Mouse (Mus musculus) naive thymus-derived CD4-positive, alpha-beta T cell, adult 2 months (primary cell): ENCODE measurements around the gene Med12l.

ENCODE experiments used
- DNase-seq: peaks from one replicate; pipeline ENCODE4 v3.0.0-alpha.2; 2011; ENCODE audit warnings: low read depth

The Med12l gene

DNA sequence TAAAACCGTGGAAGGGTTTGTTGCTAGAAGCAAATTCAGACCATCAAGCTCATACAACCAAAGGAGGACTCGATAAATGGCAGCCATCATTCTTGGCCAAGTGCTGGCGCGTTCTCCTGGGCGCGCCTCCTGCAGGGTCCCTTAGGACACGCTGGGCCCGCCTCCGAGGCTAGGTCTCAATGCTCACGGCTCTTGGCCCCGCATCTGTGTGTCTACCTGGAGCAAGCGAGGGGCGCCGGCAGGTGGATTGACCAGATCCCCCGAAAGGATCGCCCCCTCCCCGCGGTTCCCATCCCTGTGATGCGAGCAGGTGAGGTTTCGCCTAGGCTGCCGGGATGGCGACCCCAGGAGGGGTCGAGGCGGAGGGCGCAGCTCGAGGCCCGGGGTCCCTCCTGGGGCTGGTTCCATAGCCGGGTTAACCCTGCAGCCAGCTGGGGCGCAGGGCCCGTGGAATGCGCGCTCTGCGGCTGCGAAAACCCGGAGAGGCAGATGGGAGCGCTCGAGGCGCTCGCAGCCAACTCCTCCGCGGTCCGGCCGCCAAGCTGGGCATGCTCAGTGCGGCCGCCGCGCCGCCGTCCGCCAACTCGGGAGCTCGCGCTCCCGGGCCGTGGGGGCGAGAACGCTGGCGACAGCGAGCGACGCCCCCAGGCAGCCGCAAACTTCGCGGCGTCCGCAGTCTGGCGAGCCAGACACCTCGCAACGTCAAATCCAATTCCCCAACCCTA is at the start of gene Med12l:
Gene Med12l (plus strand): TSS at position 555 of the 725 bp plus-strand sequence.
- no peak for DNase-seq

DNA sequence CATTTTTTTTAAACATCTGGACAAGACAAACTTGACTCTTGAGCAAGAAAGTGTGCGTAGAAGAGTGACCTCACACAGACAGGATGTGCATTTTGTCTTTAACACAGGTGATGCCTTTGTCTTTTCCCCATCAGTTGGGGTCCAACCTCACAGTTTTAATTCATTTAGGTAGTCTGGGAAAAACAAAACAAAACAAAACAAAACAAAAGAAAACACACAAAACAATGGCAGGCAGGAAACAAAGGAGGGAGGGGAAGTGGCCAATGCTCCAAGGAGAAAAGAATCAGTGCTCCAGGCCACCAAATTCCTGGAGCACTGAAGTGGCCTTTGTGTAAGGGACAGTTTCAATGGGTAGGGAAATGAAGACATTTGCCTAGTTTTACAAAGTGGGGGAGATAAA is 44.5 kb upstream of the Med12l start:
- DNase-seq: no peak

DNA sequence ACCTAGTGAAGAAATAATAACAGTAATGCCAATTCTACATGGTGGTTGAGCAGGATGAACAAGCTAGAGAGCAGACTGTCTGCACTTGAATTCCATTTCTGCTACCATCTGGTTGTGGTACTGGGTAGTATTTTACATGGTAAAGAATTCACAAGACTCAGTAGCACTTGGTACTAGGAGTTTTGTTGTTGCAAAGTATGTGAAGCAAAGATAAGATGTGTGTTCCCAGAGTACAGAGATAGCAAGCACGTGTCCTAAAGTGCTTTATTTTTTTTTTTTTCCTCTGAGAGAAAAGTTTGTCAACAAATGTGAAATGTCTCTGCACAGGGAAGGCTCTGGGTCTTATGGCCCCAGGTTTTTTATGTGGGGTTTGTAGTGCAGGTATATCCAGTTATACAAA is 28.2 kb upstream of the Med12l start:
- DNase-seq: no peak

DNA sequence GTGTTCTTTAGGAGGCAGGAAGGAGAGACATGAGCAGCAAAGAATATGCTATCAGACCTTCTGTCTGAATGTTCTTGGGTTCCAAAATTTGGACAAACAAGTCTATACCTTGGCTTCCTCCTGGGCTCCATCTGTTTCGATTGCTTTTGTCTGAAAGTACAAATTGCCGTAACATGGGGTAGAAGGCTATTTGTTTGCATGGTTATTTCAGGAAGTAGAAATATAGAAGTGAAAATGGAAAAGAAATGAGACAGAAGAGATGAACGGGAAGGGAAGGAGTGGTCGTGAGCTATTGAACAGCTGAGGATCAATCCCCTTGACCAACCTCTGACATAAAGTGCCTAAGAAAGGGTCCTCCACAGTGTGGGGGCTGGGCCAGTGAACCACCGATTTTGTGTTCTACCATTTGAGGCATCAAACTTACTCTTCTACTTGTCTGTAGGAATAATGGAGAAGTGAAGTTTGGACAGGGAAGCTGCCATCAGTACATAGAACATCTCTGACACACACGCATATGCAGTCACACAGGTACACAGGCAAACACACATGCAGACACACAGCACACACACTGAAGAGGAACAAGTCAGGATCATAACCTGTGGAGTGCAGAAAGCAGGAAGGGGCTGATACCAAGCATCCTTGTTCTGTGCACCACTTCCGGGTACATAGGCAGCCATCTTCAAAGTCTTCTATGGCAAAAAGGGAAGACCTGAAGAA is 27.6 kb upstream of the Med12l start:
- no peak for DNase-seq

GRCm38 (mm10) chr3:58980579-58980978 is 25.0 kb upstream of the Med12l start:
- no peak for DNase-seq

GRCm38 (mm10) chr3:58982896-58983837 is 22.5 kb upstream of the Med12l start:
- peak; percentile 70 for DNase-seq

- DNase-seq: no peak
Measured at GRCm38 (mm10) chr3:58983838-58984598, 21.6 kb upstream of the Med12l start.

DNA sequence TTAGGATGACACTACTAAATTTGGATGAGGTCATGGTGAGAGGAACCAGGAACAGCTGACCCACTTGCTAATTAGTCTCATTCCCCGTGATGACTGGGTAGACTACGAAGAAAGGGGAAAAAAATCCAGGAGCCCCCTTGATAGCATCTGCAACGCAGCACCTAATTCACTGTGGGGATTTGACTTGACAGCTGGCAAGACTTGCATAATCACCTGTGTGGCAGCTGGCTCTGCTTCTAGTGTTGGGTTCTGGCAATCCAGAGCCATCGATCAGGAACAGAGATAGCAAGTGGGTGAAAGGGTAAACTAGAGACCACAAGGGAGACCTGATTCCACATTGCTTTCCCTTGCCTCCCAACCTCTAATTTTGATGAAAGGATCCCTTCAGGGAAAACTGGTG is 19.8 kb upstream of the Med12l start:
- DNase-seq: no peak

GRCm38 (mm10) chr3:58989374-58989773 is 16.3 kb upstream of the Med12l start:
- no peak for DNase-seq

GRCm38 (mm10) chr3:58990556-58990955 is 15.1 kb upstream of the Med12l start:
- no peak for DNase-seq

GRCm38 (mm10) chr3:58992122-58992521 is 13.5 kb upstream of the Med12l start:
- DNase-seq: no peak

GRCm38 (mm10) chr3:58993619-58994018 is 12.0 kb upstream of the Med12l start:
- no peak for DNase-seq

GRCm38 (mm10) chr3:59003756-59004155 is 1.9 kb upstream of the Med12l start:
- DNase-seq: no peak

- no peak for DNase-seq
Measured at GRCm38 (mm10) chr3:59005996-59006730, 538 bp downstream of the Med12l start.

GRCm38 (mm10) chr3:59006731-59007441 is 1.3 kb downstream of the Med12l start:
- peak; percentile 17 for DNase-seq

DNA sequence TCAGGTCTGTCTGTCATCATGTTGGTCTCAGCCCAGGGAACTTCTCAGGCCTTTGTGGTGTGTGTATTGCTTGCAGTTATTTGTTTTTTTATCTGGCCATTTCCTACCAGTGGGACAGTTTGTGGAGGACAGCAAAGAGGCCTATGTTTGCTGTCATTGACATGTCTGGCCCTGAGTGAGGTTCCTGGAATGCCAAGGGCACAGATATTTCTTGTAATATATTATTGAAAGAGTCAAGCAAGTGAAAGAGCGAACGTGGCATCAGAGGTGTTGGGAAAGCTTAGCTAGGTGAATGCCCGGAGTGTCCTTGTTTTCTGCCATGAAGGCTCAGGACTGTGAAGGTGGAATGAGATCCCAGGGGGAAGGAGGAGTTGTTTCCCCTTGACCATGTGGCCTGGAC is 4.7 kb downstream of the Med12l start:
- no peak for DNase-seq

DNA sequence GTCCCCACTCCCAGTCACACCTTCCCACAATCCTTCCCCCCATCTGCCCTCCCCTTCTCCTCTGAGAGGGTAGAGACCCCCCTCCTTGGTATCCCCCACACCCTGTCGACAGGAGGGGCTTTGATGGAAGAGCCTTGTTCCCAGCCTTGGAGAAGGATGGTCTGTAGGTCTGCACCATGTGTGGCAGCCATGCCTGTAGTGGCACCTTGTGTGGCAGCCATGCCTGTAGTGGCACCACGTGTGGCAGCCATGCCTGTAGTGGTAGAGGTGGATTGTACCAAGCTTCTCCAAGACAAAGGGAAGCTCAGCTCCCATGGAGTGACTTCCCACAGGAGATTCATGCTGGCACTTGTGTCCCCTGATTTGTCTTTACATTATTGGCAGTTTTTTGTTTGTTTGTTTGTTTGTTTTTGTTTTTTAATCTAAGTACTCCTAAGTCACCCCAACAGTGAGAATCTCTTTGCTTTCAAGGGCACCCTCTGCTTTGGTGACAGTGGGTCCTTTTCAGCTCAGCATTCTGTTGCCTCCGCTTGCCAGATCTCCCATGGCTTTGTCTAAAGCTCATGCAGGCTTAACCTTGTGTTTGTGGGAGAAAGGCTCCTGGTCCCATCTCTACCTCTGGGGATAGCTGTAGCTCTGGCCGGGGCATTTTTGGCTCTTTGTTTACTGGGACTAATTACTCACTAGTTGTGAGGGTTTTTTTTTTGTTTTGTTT is 10.2 kb downstream of the Med12l start:
- DNase-seq: no peak

DNA sequence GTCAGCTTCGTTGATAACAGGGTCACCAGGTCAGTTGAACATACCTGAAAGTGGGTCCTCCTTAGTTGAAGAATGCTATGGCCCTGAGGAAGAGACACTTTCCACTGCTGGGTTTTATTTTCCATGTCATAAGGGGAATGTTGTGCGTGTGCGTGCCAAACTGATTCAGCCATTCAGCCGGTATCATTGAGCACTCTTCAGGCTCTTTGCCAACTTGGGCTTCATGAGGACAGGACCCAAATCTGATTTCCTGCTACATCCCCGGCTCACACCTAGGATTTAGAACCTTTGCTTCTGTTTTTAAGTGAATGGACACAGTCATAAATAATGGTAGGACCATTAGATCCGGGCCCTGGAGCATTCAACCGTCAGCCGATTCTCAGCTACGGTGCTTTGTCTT is 10.9 kb downstream of the Med12l start:
- DNase-seq: no peak

DNA sequence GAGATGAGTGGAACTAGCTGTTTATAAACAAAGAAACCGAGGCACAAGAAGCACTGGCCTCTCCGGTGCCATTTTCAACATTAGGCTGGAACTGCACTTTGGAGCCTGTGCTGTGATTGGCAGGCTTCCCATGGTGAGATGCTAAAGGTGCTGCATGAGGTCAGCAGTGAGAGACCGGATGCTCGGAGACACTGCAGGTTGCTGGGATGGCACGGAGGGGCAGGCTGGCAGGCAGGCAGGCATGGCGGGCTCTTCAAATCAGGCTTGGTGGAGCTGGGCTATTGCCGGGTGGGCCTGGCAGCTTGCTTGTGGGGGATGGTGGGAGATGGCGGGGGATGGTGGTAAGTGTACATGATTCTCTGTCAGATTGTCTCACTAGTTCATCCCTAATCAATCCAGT is 15.6 kb downstream of the Med12l start:
- no peak for DNase-seq

DNA sequence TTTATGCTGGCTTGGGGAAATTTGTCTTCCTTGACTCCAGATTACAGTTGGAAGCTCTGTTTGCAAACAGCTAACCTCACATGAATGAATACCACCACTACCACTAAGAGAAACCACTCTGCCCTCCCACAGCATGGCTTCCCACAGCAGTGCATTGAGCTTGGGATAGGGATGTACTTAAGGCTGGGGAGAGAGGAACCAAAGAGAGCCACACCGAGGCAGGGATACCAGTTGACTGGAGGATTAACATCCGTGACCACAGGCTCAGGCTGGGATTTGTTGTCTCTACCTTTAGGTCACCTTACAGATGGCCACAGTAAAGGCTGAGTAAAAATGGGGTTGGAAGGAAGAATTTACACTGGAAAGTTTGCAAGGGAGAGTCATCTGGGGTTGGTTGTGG is 16.6 kb downstream of the Med12l start:
- DNase-seq: no peak
